Mouse (Mus musculus) heart, adult 2 months (tissue): ENCODE data around the gene Hdac5. TPM values are rescaled to one million over a fixed set of nuclear protein-coding genes. Genes with fewer than 3 reads are reported as not detected.

Source experiments
- DNase-seq, 2 experiments: peaks; one replicate each; pipeline ENCODE4 v3.0.0; 2021
- H3K27ac ChIP-seq: fragments of 200-600 bp; 2 replicates; pipeline ENCODE4 v1.8.1; 2022
- H3K27me3 ChIP-seq: fragments of 200-500 bp; 2 replicates; pipeline ENCODE4 v1.6.1; 2012; ENCODE audit warnings: mild to moderate bottlenecking, low read length, inconsistent platforms, mixed read lengths; ENCODE audit not compliant: control insufficient read depth, insufficient read depth
- H3K36me3 ChIP-seq: fragments of 200-500 bp; 2 replicates; pipeline ENCODE4 v1.6.1; 2012; ENCODE audit warnings: low read length, inconsistent platforms; ENCODE audit not compliant: control insufficient read depth, insufficient read depth
- H3K4me1 ChIP-seq: fragments of 200-500 bp; 2 replicates; pipeline ENCODE4 v1.6.1; 2011; ENCODE audit warnings: low read length; ENCODE audit not compliant: control insufficient read depth, insufficient read depth
- H3K4me3 ChIP-seq: fragments of 200-600 bp; 2 replicates; pipeline ENCODE4 v1.8.1; 2022
- H3K79me2 ChIP-seq: fragments of 200-500 bp; replicated peaks from 2 replicates; pipeline ENCODE4 v1.6.1; 2012; ENCODE audit warnings: mild to moderate bottlenecking, inconsistent platforms, low read length, moderate library complexity, mixed read lengths; ENCODE audit not compliant: control insufficient read depth, insufficient read depth
- H3K9ac ChIP-seq: fragments of 200-500 bp; 2 replicates; pipeline ENCODE4 v1.6.1; 2012; ENCODE audit warnings: low read depth, mild to moderate bottlenecking, control low read depth, inconsistent platforms, low read length, mixed read lengths
- CTCF ChIP-seq: fragments of 200-600 bp; IDR thresholded peaks from 2 replicates; pipeline ENCODE4 v1.8.1; 2022; ENCODE audit warnings: antibody characterized with exemption, mild to moderate bottlenecking, moderate library complexity
- EP300 ChIP-seq: fragments of 200-500 bp; IDR thresholded peaks from 2 replicates; pipeline ENCODE4 v1.6.1; 2011; ENCODE audit warnings: low read depth, low read length, control low read depth; ENCODE audit not compliant: insufficient read depth
- POLR2A ChIP-seq: fragments of 200-500 bp; IDR thresholded peaks from 2 replicates; pipeline ENCODE4 v1.6.1; 2011; ENCODE audit warnings: mild to moderate bottlenecking, low read depth, low read length, control low read depth; ENCODE audit not compliant: insufficient read depth
- WGBS: fragments of 180-500 bp; shearing (Covaris S2); methylation state at CpG from one replicate; pipeline ENCODE4 v1.1.7; 2018; 5-methylcytosine and 5-hydroxymethylcytosine counted together
- intact Hi-C: fragments of 180-260 bp; cut with DNase I; formaldehyde crosslinking; loops from one replicate; pipeline ENCODE4 v1.15.1; 2025
- polyA plus RNA-seq: library from polyadenylated mRNA; depleted of rRNA; stranded (reverse); fragments of >200 nt; gene quantifications from 2 replicates; pipeline ENCODE4 v1.2.3, GENCODE M21; 2012
- total RNA-seq, 2 experiments: library from RNA; stranded (reverse); gene quantifications; 2 replicates each; pipeline ENCODE4 v1.2.3; 2021

Hdac5 gene
- total and polyA plus RNA-seq, 3 experiments, result 92.6 to 137 (median 113) TPM

GRCm38 (mm10) chr11:102185677-102186076 lies 44.3 kb downstream of the Hdac5 start:
- Histone ChIP-seq H3K27me3 (no peaks in the 10 kb centered on the region), H3K4me1 (no peaks in the 10 kb centered on the region; the same call in none of the 2 replicates), H3K79me2 (peaks cover 4% of the 10 kb centered on the region; the same call in 1 of the 2 replicates), H3K36me3 (peaks cover 6% of the 10 kb centered on the region), H3K27ac (peak overlapping the region; percentile 93), H3K4me3 (peak overlapping the region; percentile 85), H3K9ac (no peak overlapping the region)
- no peak for DNase-seq
- intact Hi-C loops, result loop anchor here (2.0 to 10.0 kb wide), 4 partner anchors 29 to 1741 kb away; partner anchors contain the start of genes BC030867, Klhl10, Nt5c3b and Tmem101
- no peak for TF ChIP-seq CTCF
- TF ChIP-seq EP300, result no peak
- TF ChIP-seq POLR2A, result no peak
- WGBS, result 27% methylated on average over 3 of the region's 3 CpGs

- intact Hi-C loops, result loop anchor here (2.0 to 10.0 kb wide), 4 partner anchors 28 to 1740 kb away; partner anchors contain the start of genes BC030867, Klhl10, Nt5c3b and Tmem101
- under 1% methylated on average over 70 of the region's 70 CpGs for WGBS
- 0 out of 2 replicates have a peak, but pooled peaks have one; percentile 5 for TF ChIP-seq CTCF
- TF ChIP-seq POLR2A, result peak; percentile 79
- no peak; the same call in 1 of the 2 replicates for TF ChIP-seq EP300
Observed at GRCm38 (mm10) chr11:102184646-102185495, 45.1 kb downstream of the Hdac5 start, which contains the start of gene Lsm12. Lsm12 (minus strand) TSS chr11:102185296.

GRCm38 (mm10) chr11:102184253-102184645 lies 45.7 kb downstream of the Hdac5 start:
- no peak for DNase-seq
- Histone ChIP-seq H3K79me2 (peaks cover 7% of the 10 kb centered on the region), H3K27me3 (no peaks in the 10 kb centered on the region), H3K4me3 (peak overlapping the region; percentile 85), H3K9ac (peak overlapping the region; percentile 99), H3K27ac (peak overlapping the region; percentile 93), H3K4me1 (no peaks in the 10 kb centered on the region; the same call in 1 of the 2 replicates), H3K36me3 (peaks cover 15% of the 10 kb centered on the region)
- TF ChIP-seq EP300 (no peak), CTCF (no peak), POLR2A (no peak)
- 2% methylated on average over 7 of the region's 7 CpGs for WGBS
- intact Hi-C loops, result loop anchor here (2.0 to 10.0 kb wide), 3 partner anchors 27 to 1739 kb away; partner anchors contain the start of genes Klhl10, Nt5c3b and Tmem101

More at GRCm38 (mm10) chr11:102184646-102185495, 45.1 kb downstream of the Hdac5 start, which contains the start of gene Lsm12:
- Histone ChIP-seq H3K9ac (peak within 1 kb of the TSS; percentile 99), H3K4me3 (peak within 1 kb of the TSS; percentile 85), H3K79me2 (peaks cover 6% of the 10 kb centered on the region), H3K27ac (peak within 1 kb of the TSS; percentile 93), H3K36me3 (peaks cover 12% of the 10 kb centered on the region), H3K4me1 (no peaks in the 10 kb centered on the region; the same call in 1 of the 2 replicates), H3K27me3 (no peaks in the 10 kb centered on the region)
- DNase-seq, result peak; percentile 96 to 99

GRCm38 (mm10) chr11:102179836-102180235 lies 50.1 kb downstream of the Hdac5 start:
- H3K27ac ChIP-seq, result no peak overlapping the region
- peaks cover 30% of the 10 kb centered on the region for H3K36me3 ChIP-seq
- intact Hi-C loops, result loop anchor here (10.0 kb wide), 1 partner anchor 1735 kb away; the partner anchor contains the start of genes Klhl10 and Nt5c3b
- H3K79me2 ChIP-seq, result peaks cover 12% of the 10 kb centered on the region
- TF ChIP-seq POLR2A, result no peak
- TF ChIP-seq EP300, result no peak
- no peak for TF ChIP-seq CTCF
- H3K27me3 ChIP-seq, result no peaks in the 10 kb centered on the region
- no peak overlapping the region for H3K4me3 ChIP-seq
- H3K4me1 ChIP-seq, result no peaks in the 10 kb centered on the region; the same call in 1 of the 2 replicates
- DNase-seq, result no peak
- H3K9ac ChIP-seq, result no peak overlapping the region

GRCm38 (mm10) chr11:102168689-102169088 lies 61.3 kb downstream of the Hdac5 start:
- no peaks in the 10 kb centered on the region for H3K27me3 ChIP-seq
- H3K27ac ChIP-seq, result no peak overlapping the region
- no peak overlapping the region for H3K9ac ChIP-seq
- peaks cover 4% of the 10 kb centered on the region; the same call in 1 of the 2 replicates for H3K79me2 ChIP-seq
- 79% methylated on average over 5 of the region's 5 CpGs for WGBS
- no peak for DNase-seq
- H3K4me3 ChIP-seq, result no peak overlapping the region
- H3K4me1 ChIP-seq, result peaks cover 4% of the 10 kb centered on the region
- intact Hi-C loops, result no loop called here
- H3K36me3 ChIP-seq, result peaks cover 13% of the 10 kb centered on the region
- TF ChIP-seq CTCF (no peak), EP300 (no peak), POLR2A (no peak)

- DNase-seq, result no peak
- no peak overlapping the region for H3K9ac ChIP-seq
- peaks cover 3% of the 10 kb centered on the region for H3K4me1 ChIP-seq
- H3K27ac ChIP-seq, result no peak overlapping the region
- no peak for TF ChIP-seq CTCF
- TF ChIP-seq EP300, result no peak
- TF ChIP-seq POLR2A, result no peak
- no peaks in the 10 kb centered on the region for H3K27me3 ChIP-seq
- WGBS, result 83% methylated on average over 5 of the region's 5 CpGs
- no peak overlapping the region for H3K4me3 ChIP-seq
- H3K79me2 ChIP-seq, result 0 out of 2 replicates have a peak, but pooled peaks cover 1% of the 10 kb centered on the region
- peaks cover 12% of the 10 kb centered on the region for H3K36me3 ChIP-seq
- intact Hi-C loops, result no loop called here
Observed at GRCm38 (mm10) chr11:102167539-102167938, 62.4 kb downstream of the Hdac5 start.
